Mouse (Mus musculus) lung, embryonic 15.5 days (tissue): ENCODE results near the gene Lin9. TPM values are rescaled to one million over a fixed set of nuclear protein-coding genes. Genes with fewer than 3 reads are reported as not detected.

Source experiments
- polyA plus RNA-seq: library from polyadenylated mRNA; unstranded; fragments of >200 nt; fragmentation: Nextera tagmentation; extraction: Ambion mirVana; gene quantifications from 2 replicates; pipeline ENCODE4 v1.2.1, GENCODE M21; 2015

Gene Lin9
- polyA plus RNA-seq, 1 experiment from 2014 or later = 21.4 TPM

Other genes with a start within 250 kb of the Lin9 start
- 0.17 and 0.30 TPM in 2 replicates for gene Stum, start 157.6 kb upstream of the Lin9 start, polyA plus RNA-seq
- 123 and 130 TPM in 2 replicates for gene Parp1, start 72.2 kb upstream of the Lin9 start, polyA plus RNA-seq
- gene Mixl1, start 55.9 kb downstream of the Lin9 start, polyA plus RNA-seq = 0.20 and 0.29 TPM in 2 replicates
- gene Acbd3, start 84.9 kb downstream of the Lin9 start, polyA plus RNA-seq = 22.1 and 22.6 TPM in 2 replicates
- 2,468 and 2,584 TPM in 2 replicates for gene H3f3a, start 172.8 kb downstream of the Lin9 start, polyA plus RNA-seq
- gene Sde2, start 210.0 kb downstream of the Lin9 start, polyA plus RNA-seq = 33.7 and 36.6 TPM in 2 replicates